Mouse (Mus musculus) bone marrow macrophage, adult 2 months (primary cell): ENCODE results near the gene Ctnna3.

ENCODE experiments used
- CTCF ChIP-seq: IDR thresholded peaks from 2 replicates; pipeline ENCODE4 v1.5.1; 2012; ENCODE audit warnings: low read depth, mild to moderate bottlenecking, low read length, moderate library complexity
- POLR2A ChIP-seq: IDR thresholded peaks from 2 replicates; pipeline ENCODE4 v1.6.1; 2012; ENCODE audit warnings: mild to moderate bottlenecking, low read depth, low read length, borderline replicate concordance

GRCm38 (mm10) chr10:64643976-64644375 is 1214.1 kb downstream of the Ctnna3 start:
- TF ChIP-seq CTCF (no peak), POLR2A (no peak)
